Mouse (Mus musculus): Measurements from ENCODE around the gene Dgkd.

Gene Dgkd

DNA sequence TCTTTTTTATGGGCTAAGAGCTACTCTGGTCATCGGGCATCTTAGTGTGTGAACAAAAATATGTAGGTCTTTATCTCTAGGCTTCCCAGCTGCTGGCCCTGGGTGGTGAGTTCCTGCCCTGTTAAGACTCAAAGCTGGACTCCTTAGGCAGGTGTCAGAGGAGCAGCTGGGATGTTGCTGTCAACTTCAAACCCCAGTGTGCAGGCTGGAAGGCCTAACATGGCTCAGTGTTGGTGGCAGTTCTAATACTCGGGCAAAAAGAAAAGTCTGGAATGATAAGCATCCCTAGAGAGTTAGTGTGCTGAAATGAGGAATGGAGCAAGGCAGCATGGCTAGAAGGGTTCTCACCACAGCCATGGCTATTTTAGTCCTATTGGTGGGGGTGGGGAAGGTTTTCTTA, 27.8 kb downstream of the Dgkd start:
- DNase-seq (ENCODE audit: low spot score in 2 of 2), result no peak

DNA sequence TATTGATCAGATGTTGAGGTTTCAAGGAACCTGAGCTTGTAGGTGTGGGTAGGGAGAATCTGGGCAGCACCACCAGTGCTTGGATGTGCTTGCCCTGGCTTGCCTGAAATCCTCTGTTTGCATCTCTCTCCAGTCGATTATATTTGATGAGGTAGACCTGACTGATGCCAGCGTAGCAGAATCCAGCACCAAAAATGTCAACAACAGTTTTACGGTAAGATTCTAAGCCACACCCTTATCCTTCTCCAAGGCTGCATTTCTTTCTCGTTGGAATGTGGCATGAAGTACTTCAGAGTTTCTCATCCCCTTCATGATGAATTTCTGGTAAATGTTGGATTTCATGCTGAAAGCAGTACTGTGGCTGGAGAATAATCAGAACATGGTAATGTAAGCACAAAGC, 28.6 kb downstream of the Dgkd start:
- DNase-seq (ENCODE audit: low spot score in 2 of 2), result no peak

DNA sequence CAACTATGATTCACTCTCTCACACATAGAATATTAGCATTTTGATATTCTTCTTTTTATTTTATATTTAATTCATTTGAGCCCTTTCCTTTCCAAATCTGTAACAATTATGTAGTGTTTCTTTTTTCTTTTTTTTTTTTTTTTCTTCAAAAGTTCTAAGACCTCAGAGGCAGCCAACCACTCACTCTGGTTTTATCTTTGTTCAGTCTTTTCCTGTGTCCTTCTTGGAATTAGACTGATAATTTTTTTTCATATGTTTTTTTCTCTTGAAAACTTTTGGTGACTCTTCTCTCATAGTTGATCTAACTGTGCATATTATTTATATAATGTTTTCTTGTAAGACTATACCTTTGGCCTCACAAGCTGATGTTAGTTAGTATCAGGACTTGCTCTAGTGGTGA, 29.5 kb downstream of the Dgkd start:
- DNase-seq (ENCODE audit: low spot score in 2 of 2), result no peak

DNA sequence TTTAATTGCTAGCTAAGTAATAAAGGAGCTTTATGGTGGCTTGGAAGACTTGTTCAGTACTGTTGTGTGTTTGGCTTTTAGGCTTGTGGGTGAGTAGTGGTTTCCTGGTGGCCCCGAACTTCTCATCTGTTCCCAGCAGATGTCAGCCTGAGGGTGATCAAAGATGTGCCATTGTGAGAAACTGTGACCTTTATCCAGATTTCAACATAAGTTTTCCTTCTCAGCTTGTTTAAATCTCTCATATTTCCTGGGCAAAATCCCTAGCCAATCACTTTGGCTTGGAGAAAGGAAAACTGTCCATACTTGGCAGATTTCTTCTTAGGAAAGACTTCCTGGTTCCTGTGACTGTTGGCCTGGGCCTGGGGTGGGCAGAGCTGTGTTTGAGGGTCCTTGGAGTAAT, 37.9 kb downstream of the Dgkd start:
- no peak for DNase-seq (ENCODE audit: low spot score in 2 of 2)

GRCm38 (mm10) chr1:87891634-87892033, 38.5 kb downstream of the Dgkd start:
- DNase-seq (ENCODE audit: low spot score in 2 of 2), result no peak

DNA sequence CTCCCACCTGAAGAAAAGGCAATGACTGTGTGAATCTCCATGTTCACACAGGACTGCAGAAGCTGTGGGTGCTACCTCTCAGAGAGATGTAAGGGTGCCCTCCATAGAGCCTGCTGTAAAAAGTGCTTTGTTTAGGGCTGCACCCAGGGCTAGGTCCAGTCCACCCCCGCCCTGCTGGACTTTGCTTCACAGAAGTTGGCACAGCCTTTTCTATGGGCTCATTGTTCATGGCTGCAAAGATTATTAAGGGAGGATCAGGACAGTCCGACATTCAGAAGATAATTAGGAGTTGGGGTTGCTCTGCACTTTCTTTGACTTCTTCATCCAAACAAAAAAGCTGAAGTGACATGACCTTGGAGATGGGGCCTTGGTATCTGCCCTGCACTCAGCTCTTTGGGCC, 39.4 kb downstream of the Dgkd start:
- no peak for DNase-seq (ENCODE audit: low spot score in 2 of 2)

DNA sequence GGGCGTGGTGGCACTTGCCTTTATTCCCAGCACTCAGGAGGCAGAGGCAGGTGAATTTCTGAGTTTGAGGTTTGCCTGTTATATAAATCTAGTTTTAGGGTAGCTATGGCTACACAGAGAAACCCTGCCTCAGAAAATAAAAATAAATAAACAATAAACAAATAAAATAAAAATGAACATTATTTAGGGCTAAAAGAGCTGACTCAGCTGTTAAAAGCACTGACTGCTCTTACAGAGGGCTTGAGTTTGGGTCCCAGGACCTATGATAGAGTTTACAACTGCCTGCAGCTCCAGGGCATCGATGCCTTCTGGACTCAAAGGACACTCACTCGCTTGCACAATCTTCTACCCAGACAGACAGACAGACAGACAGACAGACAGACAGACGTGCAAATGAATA, 40.3 kb downstream of the Dgkd start:
- no peak for DNase-seq (ENCODE audit: low spot score in 2 of 2)

DNA sequence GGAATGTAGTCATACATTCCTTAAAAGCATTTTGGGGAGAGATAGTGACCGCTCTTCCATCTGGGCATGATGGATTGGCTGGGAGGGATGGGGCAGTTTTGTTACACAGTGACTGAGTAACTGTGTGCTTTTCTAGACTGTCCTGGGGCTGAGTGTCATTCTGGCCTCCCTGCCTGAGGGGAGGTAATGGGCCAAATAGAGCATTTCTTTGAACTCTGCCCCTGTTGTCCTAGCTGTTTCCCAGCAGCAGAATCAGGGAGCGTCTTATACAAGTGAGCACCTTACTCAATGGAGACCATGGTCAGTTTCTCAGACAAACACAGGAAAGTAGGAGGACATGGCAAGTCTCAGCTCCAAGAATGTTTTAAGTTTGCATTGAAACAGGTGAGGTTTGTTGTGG, 43.8 kb downstream of the Dgkd start:
- no peak for DNase-seq (ENCODE audit: low spot score in 2 of 2)

DNA sequence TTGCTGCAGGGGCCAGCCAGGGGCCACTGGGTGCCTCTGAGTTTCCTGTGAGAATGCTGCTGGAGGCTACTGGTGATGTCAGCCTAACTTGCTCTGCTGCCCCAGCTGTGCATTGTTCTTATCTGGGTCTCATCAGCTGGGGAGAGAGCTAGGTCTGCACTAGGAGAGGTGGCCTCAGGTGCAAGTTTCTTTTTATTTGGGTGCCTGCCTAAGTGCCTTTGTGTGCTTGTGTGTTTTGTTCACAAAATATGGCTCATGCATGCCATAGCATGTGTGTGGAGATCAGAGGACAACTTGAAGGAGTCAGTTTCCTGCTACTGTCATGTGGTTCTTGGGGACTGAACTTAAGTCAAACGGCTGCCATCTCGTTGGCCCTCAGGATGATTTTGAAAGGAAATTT, 46.6 kb downstream of the Dgkd start:
- DNase-seq (ENCODE audit: low spot score in 2 of 2), result no peak

GRCm38 (mm10) chr1:87900979-87901378, 47.9 kb downstream of the Dgkd start:
- no peak for DNase-seq (ENCODE audit: low spot score in 2 of 2)

GRCm38 (mm10) chr1:87902186-87902585, 49.1 kb downstream of the Dgkd start:
- DNase-seq (ENCODE audit: low spot score in 2 of 2), result no peak

GRCm38 (mm10) chr1:87906361-87906956, 53.4 kb downstream of the Dgkd start:
- no peak for DNase-seq (ENCODE audit: low spot score in 2 of 2)

- no peak for DNase-seq (ENCODE audit: low spot score in 2 of 2)
Measured at GRCm38 (mm10) chr1:87908006-87908405, 54.9 kb downstream of the Dgkd start.

GRCm38 (mm10) chr1:87908736-87909135, 55.6 kb downstream of the Dgkd start:
- no peak for DNase-seq (ENCODE audit: low spot score in 2 of 2)

DNA sequence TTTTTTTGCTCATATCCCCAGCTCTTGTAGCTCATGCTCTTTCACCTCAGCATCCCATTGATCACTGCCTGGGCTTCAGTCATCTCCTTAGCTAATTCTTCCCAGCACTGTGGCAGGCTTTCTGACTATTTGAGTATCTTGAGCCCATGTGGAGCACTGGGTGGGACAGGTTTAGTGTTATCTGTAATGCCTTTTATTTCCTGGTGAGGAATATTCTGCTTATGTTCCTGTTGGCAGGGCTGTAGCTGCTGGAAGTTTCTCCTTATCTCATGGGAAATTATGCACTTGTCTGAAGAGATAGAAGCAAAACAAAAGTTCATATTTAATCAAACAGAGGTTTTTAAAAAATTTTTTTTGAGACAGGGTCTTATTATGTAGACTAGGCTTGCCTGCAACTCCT, 56.5 kb downstream of the Dgkd start:
- no peak for DNase-seq (ENCODE audit: low spot score in 2 of 2)

DNA sequence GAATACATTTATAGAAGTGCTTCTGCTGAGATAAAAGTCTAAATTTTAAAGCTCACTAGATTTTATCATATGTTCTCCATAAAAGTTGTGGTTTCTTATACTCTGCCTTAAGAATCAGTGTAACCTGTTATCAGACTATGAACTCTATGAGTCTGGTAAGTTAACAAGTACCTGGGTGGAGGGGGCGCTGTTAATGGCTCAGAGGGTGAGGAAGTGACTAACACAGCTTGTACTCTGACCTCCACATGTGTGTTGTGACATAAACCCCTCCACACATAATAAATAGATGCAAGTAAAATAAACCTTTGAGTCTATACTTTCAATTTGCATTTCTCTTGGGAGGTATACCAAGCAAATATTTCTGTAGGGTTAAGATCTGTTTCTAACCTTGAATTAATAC, 57.3 kb downstream of the Dgkd start:
- DNase-seq (ENCODE audit: low spot score in 2 of 2), result no peak

- DNase-seq (ENCODE audit: low spot score in 2 of 2), result no peak
Measured at GRCm38 (mm10) chr1:87913356-87913755, 60.3 kb downstream of the Dgkd start.

GRCm38 (mm10) chr1:87917361-87917760, 64.3 kb downstream of the Dgkd start:
- DNase-seq (ENCODE audit: low spot score in 2 of 2), result no peak

DNA sequence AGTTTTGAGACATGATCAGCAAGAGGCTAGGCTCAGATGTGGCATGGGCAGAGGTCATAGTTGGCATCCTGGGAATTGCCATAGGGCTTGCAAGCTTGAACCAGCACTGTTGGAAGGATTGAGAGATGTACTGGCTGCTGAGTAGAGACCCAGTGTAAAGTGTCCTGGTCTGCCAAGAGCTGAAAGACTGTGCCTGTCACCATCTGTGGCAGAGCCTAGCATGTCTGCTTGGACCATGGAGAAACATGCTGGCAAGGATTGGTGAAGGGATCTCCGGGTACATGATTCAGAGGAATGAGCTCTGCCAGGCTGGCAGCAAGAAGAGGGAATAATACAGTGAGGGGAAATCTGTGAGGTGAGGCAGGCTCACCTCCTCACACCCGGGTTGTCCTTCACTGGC, 65.0 kb downstream of the Dgkd start:
- DNase-seq (ENCODE audit: low spot score in 2 of 2), result no peak

GRCm38 (mm10) chr1:87920056-87920614, 67.0 kb downstream of the Dgkd start:
- DNase-seq (ENCODE audit: low spot score in 2 of 2), result no peak

DNA sequence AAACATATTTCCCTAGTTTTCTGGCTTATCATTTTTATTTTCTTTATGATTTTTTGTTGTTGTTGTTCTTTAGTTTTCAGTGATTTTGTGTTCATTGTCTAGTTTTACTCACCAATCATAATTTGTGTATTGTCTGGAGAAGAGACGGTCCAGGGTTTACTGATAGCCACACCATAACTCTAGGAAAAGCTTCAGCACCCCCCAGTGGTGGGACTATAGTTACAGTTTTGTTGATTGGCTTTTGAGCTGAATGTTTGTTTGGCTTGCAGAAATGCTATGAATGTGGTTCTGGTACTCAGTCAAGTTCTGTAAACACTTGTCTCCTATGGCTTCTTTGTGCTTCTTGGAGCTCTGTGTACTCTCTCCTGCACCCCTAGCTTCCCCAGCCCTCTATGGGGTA, 69.6 kb downstream of the Dgkd start:
- DNase-seq (ENCODE audit: low spot score in 2 of 2), result no peak

- DNase-seq (ENCODE audit: low spot score in 2 of 2), result no peak
Measured at GRCm38 (mm10) chr1:87924888-87925287, 71.8 kb downstream of the Dgkd start.

GRCm38 (mm10) chr1:87929730-87930129, 76.6 kb downstream of the Dgkd start:
- no peak for DNase-seq (ENCODE audit: low spot score in 2 of 2)

- no peak for DNase-seq (ENCODE audit: low spot score in 2 of 2)
Measured at GRCm38 (mm10) chr1:87933051-87933450, 80.0 kb downstream of the Dgkd start.

Measured in spleen, postnatal 14 days (tissue).